Mouse (Mus musculus): Measurements from ENCODE around the gene Tmem42. TPM values are rescaled to one million over a fixed set of nuclear protein-coding genes. Genes with fewer than 3 reads are reported as not detected.

Gene Tmem42
- 10 to 100 TPM; 21.0 to 21.5 TPM for total RNA-seq (2021)
- long read RNA-seq, experiment 1, transcript Tmem42-201 (3 exons, 1,041 nt), result major isoform, 41 of 47 reads
- long read RNA-seq, experiment 1, partial matches to known transcripts, result 1 of 47 reads
- long read RNA-seq, experiment 1, other reads (novel, unspliced or antisense), result 5 of 47 reads
- long read RNA-seq, experiment 2, transcript Tmem42-201 (3 exons, 1,041 nt), result major isoform, 35 of 40 reads
- long read RNA-seq, experiment 2, partial matches to known transcripts, result 0 of 40 reads
- long read RNA-seq, experiment 2, other reads (novel, unspliced or antisense), result 5 of 40 reads

- DNase-seq (ENCODE audit: low spot score in 2 of 2), result peak; percentile 75 to 89
Measured at GRCm38 (mm10) chr9:123020995-123021631, at the start of gene Tmem42. Tmem42 (plus strand) TSS chr9:123021326.

- DNase-seq (ENCODE audit: low spot score in 2 of 2), result no peak
Measured at GRCm38 (mm10) chr9:122998406-122999192, 22.5 kb upstream of the Tmem42 start.

- DNase-seq (ENCODE audit: low spot score in 2 of 2), result no peak
Measured at GRCm38 (mm10) chr9:122999193-122999586, 21.9 kb upstream of the Tmem42 start.

- DNase-seq (ENCODE audit: low spot score in 2 of 2), result no peak
Measured at GRCm38 (mm10) chr9:123004718-123005117, 16.4 kb upstream of the Tmem42 start.

- no peak for DNase-seq (ENCODE audit: low spot score in 2 of 2)
Measured at GRCm38 (mm10) chr9:123006071-123006470, 15.1 kb upstream of the Tmem42 start.

- DNase-seq (ENCODE audit: low spot score in 2 of 2), result peak in 1 of 2 experiments; percentile 8
Measured at GRCm38 (mm10) chr9:123021636-123022379, 682 bp downstream of the Tmem42 start.

- DNase-seq (ENCODE audit: low spot score in 2 of 2), result no peak
Measured at GRCm38 (mm10) chr9:123024201-123024600, 3.1 kb downstream of the Tmem42 start.

GRCm38 (mm10) chr9:123031496-123032246, 10.5 kb downstream of the Tmem42 start:
- no peak for DNase-seq (ENCODE audit: low spot score in 2 of 2)

- DNase-seq (ENCODE audit: low spot score in 2 of 2), result no peak
Measured at GRCm38 (mm10) chr9:123034426-123034825, 13.3 kb downstream of the Tmem42 start, which contains the start of gene Tgm4. Tgm4 (plus strand) TSS chr9:123034726.

GRCm38 (mm10) chr9:123047665-123048064, 26.5 kb downstream of the Tmem42 start:
- no peak for DNase-seq (ENCODE audit: low spot score in 2 of 2)

- no peak for DNase-seq (ENCODE audit: low spot score in 2 of 2)
Measured at GRCm38 (mm10) chr9:123058724-123059292, 37.7 kb downstream of the Tmem42 start.

GRCm38 (mm10) chr9:123060172-123060571, 39.0 kb downstream of the Tmem42 start:
- DNase-seq (ENCODE audit: low spot score in 2 of 2), result no peak

Other genes starting within 250 kb of the Tmem42 start
- gene Tcaim, start 215.8 kb upstream of the Tmem42 start, total RNA-seq (2021), result 10 to 100 TPM; 16.8 to 17.7 TPM
- not detected for gene Gm35549, start 177.3 kb upstream of the Tmem42 start, total RNA-seq (2021)
- gene Zfp445, start 155.3 kb upstream of the Tmem42 start, total RNA-seq (2021), result 100 to 1,000 TPM; 167 to 177 TPM
- gene Zkscan7, start 135.6 kb upstream of the Tmem42 start, total RNA-seq (2021), result 1 to 10 TPM; 3.9 to 4.7 TPM
- gene Zfp105, start 98.3 kb upstream of the Tmem42 start, total RNA-seq (2021), result 1 to 10 TPM; 6.2 to 8.2 TPM
- 10 to 100 TPM; 18.8 to 19.0 TPM for gene 1110059G10Rik, start 70.3 kb upstream of the Tmem42 start, total RNA-seq (2021)
- under 1 TPM; 0.56 to 0.58 TPM for gene Kif15, start 70.3 kb upstream of the Tmem42 start, total RNA-seq (2021)
- gene Tgm4, start 13.4 kb downstream of the Tmem42 start, total RNA-seq (2021), result 1 to 10 TPM; 1.1 to 2.0 TPM
- 10 to 100 TPM; 65.5 to 66.3 TPM for gene Zdhhc3, start 91.9 kb downstream of the Tmem42 start, total RNA-seq (2021)
- 10 to 100 TPM; 43.7 to 47.0 TPM for gene Exosc7, start 91.9 kb downstream of the Tmem42 start, total RNA-seq (2021)
- 1 to 10 TPM; 2.7 to 3.4 TPM for gene Clec3b, start 129.6 kb downstream of the Tmem42 start, total RNA-seq (2021)
- gene Cdcp1, start 194.7 kb downstream of the Tmem42 start, total RNA-seq (2021), result under 1 TPM; 0.30 to 0.35 TPM
- 10 to 100 TPM; 54.7 to 65.3 TPM for gene Tmem158, start 239.4 kb downstream of the Tmem42 start, total RNA-seq (2021)